Mouse (Mus musculus): ENCODE data around the gene Srrt.

GRCm38 (mm10) chr5:137320996-137321395, 13.5 kb upstream of the Srrt start:
- TF ChIP-seq CTCF (IDR thresholded peaks at IDR 0.05; ENCODE audit: borderline replicate concordance, extremely low read depth, insufficient read depth, insufficient read length): no peak
- no peak for TF ChIP-seq POLR2A (IDR thresholded peaks at IDR 0.05; ENCODE audit: borderline replicate concordance, extremely low read depth, insufficient read depth, insufficient read length, poor library complexity, severe bottlenecking)

All from brain, embryonic 14.5 days (tissue).